Mouse (Mus musculus) monocyte, adult 5-6 weeks (primary cell): ENCODE data around the gene Wwtr1. TPM values are rescaled to one million over a fixed set of nuclear protein-coding genes. Genes with fewer than 3 reads are reported as not detected.

Experiments
- ATAC-seq: fragments of 153-309, 156-312 bp; replicated peaks from 2 replicates; pipeline ENCODE4 v1.8.0; 2017; ENCODE audit warnings: mild to moderate bottlenecking; ENCODE audit not compliant: low TSS enrichment, insufficient number of reproducible peaks, severe bottlenecking, poor library complexity, low FRiP score
- total RNA-seq: library from RNA; stranded (forward); fragments of 200-1000, 200-491, 200-594 nt; gene quantifications from 3 replicates; pipeline ENCODE4 v1.2.3, GENCODE M21; 2017

Gene Wwtr1
- total RNA-seq, 1 experiment from 2014 or later: not detected

DNA sequence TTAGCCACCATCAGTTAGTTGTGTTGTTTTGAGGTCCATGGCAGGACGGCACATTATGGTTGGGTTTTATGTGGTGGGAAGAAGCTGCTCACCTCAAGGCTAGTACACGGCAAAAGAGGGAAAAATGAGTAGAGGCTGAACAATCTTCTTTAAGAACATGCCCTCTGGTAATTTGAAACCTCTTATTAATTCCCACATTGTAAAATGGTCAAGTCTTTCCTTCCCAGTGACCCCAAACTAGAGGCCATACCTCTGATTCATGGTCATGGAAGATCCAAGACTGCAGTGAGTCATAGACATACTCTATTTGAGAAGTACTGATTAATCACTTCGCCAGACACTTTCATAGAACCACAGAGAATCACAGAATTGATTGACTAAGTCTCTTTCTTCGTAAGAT, 164.2 kb downstream of the Wwtr1 start:
- ATAC-seq: no peak

Other genes with a start within 250 kb of the Wwtr1 start
- not detected in 3 replicates for gene Tm4sf4, start 150.6 kb downstream of the Wwtr1 start, total RNA-seq
- 12.8 to 28.5 TPM (median 25.4 TPM) in 3 replicates for gene Commd2, start 75.8 kb upstream of the Wwtr1 start, total RNA-seq
- 0.58 TPM in 1 of 3 replicates, not detected in the others for gene Ankub1, start 116.9 kb upstream of the Wwtr1 start, total RNA-seq
- 101 to 136 TPM (median 132 TPM) in 3 replicates for gene Rnf13, start 160.2 kb upstream of the Wwtr1 start, total RNA-seq